Mouse (Mus musculus) layer of hippocampus, adult 8-10 months (tissue): ENCODE measurements around the gene Bsnd. TPM values are rescaled to one million over a fixed set of nuclear protein-coding genes. Genes with fewer than 3 reads are reported as not detected.

Source experiments
- DNase-seq, 2 experiments: peaks; one replicate each; pipeline ENCODE4 v3.0.0; 2022; ENCODE audit warnings: low spot score in 2 of 2
- total RNA-seq, 4 experiments: library from RNA; stranded (reverse); gene quantifications; 2 replicates each; pipeline ENCODE4 v1.2.4; 2022

Gene Bsnd
- total RNA-seq, 4 experiments from 2014 or later = not detected

- DNase-seq = no peak
Observed at GRCm38 (mm10) chr4:106483215-106483727, 8.8 kb downstream of the Bsnd start.

- no peak for DNase-seq
Observed at GRCm38 (mm10) chr4:106480545-106480944, 11.5 kb downstream of the Bsnd start.

- DNase-seq = peak; percentile 53 to 67
Observed at GRCm38 (mm10) chr4:106474241-106474640, 17.8 kb downstream of the Bsnd start.

- DNase-seq = peak; percentile 56 to 78
Observed at GRCm38 (mm10) chr4:106472335-106472734, 19.7 kb downstream of the Bsnd start.

GRCm38 (mm10) chr4:106470921-106471320, 21.2 kb downstream of the Bsnd start:
- no peak for DNase-seq

- DNase-seq = no peak
Observed at GRCm38 (mm10) chr4:106467420-106468110, 24.5 kb downstream of the Bsnd start.

GRCm38 (mm10) chr4:106463174-106463801, 28.8 kb downstream of the Bsnd start:
- no peak for DNase-seq

- DNase-seq = no peak
Observed at GRCm38 (mm10) chr4:106462524-106462923, 29.6 kb downstream of the Bsnd start.

GRCm38 (mm10) chr4:106462016-106462415, 30.1 kb downstream of the Bsnd start:
- DNase-seq = no peak

GRCm38 (mm10) chr4:106454541-106454940, 37.5 kb downstream of the Bsnd start:
- DNase-seq = no peak

- DNase-seq = no peak
Observed at GRCm38 (mm10) chr4:106453516-106453915, 38.6 kb downstream of the Bsnd start.

- no peak for DNase-seq
Observed at GRCm38 (mm10) chr4:106453108-106453507, 39.0 kb downstream of the Bsnd start.

GRCm38 (mm10) chr4:106452401-106452800, 39.7 kb downstream of the Bsnd start:
- no peak for DNase-seq

GRCm38 (mm10) chr4:106449306-106449705, 42.8 kb downstream of the Bsnd start:
- DNase-seq = no peak

GRCm38 (mm10) chr4:106443182-106443581, 48.9 kb downstream of the Bsnd start:
- DNase-seq = no peak

- DNase-seq = no peak
Observed at GRCm38 (mm10) chr4:106438763-106439162, 53.3 kb downstream of the Bsnd start.

GRCm38 (mm10) chr4:106437207-106437606, 54.9 kb downstream of the Bsnd start:
- DNase-seq = no peak

- DNase-seq = no peak
Observed at GRCm38 (mm10) chr4:106436475-106436874, 55.6 kb downstream of the Bsnd start.

GRCm38 (mm10) chr4:106435426-106435825, 56.7 kb downstream of the Bsnd start:
- no peak for DNase-seq
